Mouse (Mus musculus) ES-E14 (cell line): ENCODE results near the gene Reep3.

Experiments used
- CHD2 ChIP-seq: IDR thresholded peaks from 2 replicates; pipeline ENCODE4 v1.6.1; 2014; ENCODE audit warnings: mild to moderate bottlenecking, low read depth, low read length, inconsistent platforms
- HCFC1 ChIP-seq: IDR thresholded peaks from 2 replicates; pipeline ENCODE4 v1.6.1; 2012; ENCODE audit warnings: low read length, inconsistent platforms, borderline replicate concordance; ENCODE audit not compliant: insufficient read depth
- MAFK ChIP-seq: IDR thresholded peaks from 2 replicates; pipeline ENCODE4 v1.6.1; 2014; ENCODE audit warnings: mild to moderate bottlenecking, low read depth, low read length, inconsistent platforms; ENCODE audit not compliant: insufficient read depth
- ZC3H11A ChIP-seq: IDR thresholded peaks from 2 replicates; pipeline ENCODE4 v1.6.1; 2012; ENCODE audit warnings: low read depth, mild to moderate bottlenecking, inconsistent platforms, low read length, borderline replicate concordance

- TF ChIP-seq CHD2 (no peak), MAFK (no peak), HCFC1 (no peak), ZC3H11A (no peak)
Measured at GRCm38 (mm10) chr10:67036141-67036540, 60.6 kb downstream of the Reep3 start.
